Mouse (Mus musculus) heart, embryonic 12.5 days (tissue): ENCODE data around the gene Apaf1. TPM values are rescaled to one million over a fixed set of nuclear protein-coding genes. Genes with fewer than 3 reads are reported as not detected.

Experiments
- ATAC-seq: fragments of 200-750 bp; cut with Nextera tagmentation; 2 replicates; pipeline ENCODE4 v1.8.0; 2017; ENCODE audit warnings: moderate TSS enrichment, moderate library complexity; ENCODE audit not compliant: insufficient number of reproducible peaks, low FRiP score
- H3K27ac ChIP-seq: fragments of 300-500 bp; sonication (generic); 2 replicates; pipeline ENCODE4 v1.5.1; 2016; ENCODE audit warnings: mild to moderate bottlenecking, moderate library complexity; ENCODE audit not compliant: poor library complexity, severe bottlenecking
- H3K27me3 ChIP-seq: fragments of 300-500 bp; sonication (generic); replicated peaks from 2 replicates; pipeline ENCODE4 v1.6.1; 2016; ENCODE audit warnings: mild to moderate bottlenecking, moderate library complexity
- H3K36me3 ChIP-seq: fragments of 300-500 bp; sonication (generic); 2 replicates; pipeline ENCODE4 v1.6.1; 2016; ENCODE audit warnings: mild to moderate bottlenecking, moderate library complexity
- H3K4me1 ChIP-seq: fragments of 300-500 bp; sonication (generic); replicated peaks from 2 replicates; pipeline ENCODE4 v1.6.1; 2016; ENCODE audit warnings: mild to moderate bottlenecking
- H3K4me2 ChIP-seq: fragments of 300-500 bp; sonication (generic); 2 replicates; pipeline ENCODE4 v1.6.1; 2016; ENCODE audit warnings: mild to moderate bottlenecking, moderate library complexity
- H3K4me3 ChIP-seq: fragments of 300-500 bp; sonication (generic); 2 replicates; pipeline ENCODE4 v1.5.1; 2016; ENCODE audit warnings: mild to moderate bottlenecking
- H3K9ac ChIP-seq: fragments of 300-500 bp; sonication (generic); 2 replicates; pipeline ENCODE4 v1.6.1; 2016; ENCODE audit warnings: mild to moderate bottlenecking, moderate library complexity
- H3K9me3 ChIP-seq: fragments of 300-500 bp; sonication (generic); replicated peaks from 2 replicates; pipeline ENCODE4 v1.6.1; 2016; ENCODE audit warnings: mild to moderate bottlenecking, moderate library complexity
- WGBS: fragments of 180-500 bp; shearing (Covaris S2); methylation state at CpG from one replicate; pipeline ENCODE4 v1.1.7; 2016; 5-methylcytosine and 5-hydroxymethylcytosine counted together
- polyA plus RNA-seq: library from polyadenylated mRNA; unstranded; fragments of >200 nt; fragmentation: Nextera tagmentation; extraction: Ambion mirVana; gene quantifications from 2 replicates; pipeline ENCODE4 v1.2.1, GENCODE M21; 2016

Apaf1 gene
- 22.0 and 23.1 TPM in 2 replicates for polyA plus RNA-seq

DNA sequence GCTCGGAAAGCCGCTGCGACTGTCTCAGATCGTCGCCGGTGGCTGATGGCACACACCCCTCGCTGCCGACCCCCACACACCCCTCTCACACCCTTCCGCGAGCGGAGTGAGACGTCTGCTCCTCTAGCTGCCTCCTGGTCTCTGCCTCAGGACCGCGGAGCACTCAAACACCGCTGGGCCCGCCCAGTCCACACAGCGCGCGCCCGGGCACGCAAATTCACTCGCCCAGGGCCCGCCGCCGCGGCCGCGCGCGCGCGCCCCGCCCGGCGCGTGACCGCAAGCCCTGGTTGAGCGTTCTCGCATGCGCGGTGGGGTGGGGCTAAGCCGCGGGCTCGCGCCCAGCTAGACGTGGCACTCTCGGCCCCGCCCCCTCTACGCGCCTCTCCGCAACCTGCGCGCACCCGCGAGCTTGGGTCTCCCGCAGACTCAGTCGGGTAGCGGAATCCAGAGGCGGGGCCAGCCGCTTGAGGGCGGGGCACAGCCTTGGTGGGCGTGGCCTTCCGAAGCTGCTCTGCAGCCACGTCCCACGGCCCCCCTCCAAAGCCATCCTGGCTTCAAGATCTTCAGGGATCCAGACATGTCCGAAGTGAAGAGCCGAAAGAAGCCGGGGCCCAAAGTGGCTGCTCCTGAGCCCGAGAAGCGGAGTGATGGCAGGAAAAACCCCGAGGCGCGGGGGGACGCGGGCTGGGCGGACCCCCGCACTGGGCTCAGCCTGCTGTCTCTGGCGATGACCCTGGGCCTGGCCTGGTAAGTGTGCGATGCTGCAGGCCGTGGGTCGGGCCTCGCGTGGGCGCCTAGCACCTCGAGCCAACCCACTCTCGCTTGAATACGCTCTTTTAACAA, at the start of gene Apaf1, which contains the start of gene Ikbip:
Gene Apaf1, minus strand, starts transcription at position 221 of the 843 bp plus-strand sequence.
Gene Ikbip, plus strand, starts transcription at position 391 of the 843 bp plus-strand sequence.
- peak within 1 kb of the TSS; percentile 81 for H3K9ac ChIP-seq
- under 1% methylated on average over 87 of the region's 87 CpGs for WGBS

DNA sequence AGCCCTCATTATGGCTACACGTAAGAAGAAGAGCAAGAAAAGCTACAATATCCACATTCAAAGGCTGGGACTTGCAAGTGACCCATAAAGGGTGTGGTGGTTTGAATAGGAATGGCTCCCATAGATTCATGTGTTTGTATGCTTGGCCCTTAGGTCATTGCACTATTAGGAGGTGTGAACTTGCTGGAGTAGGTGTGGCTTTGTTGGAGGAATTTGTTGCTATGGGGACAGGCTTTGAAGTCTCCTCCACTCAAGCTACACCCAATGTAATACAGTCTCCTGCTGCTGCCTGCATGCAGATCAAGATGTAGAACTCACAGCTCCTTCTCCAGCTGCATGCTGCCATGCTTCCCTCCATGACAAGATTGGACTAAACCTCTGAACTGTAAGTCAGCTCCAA, 49.0 kb upstream of the Apaf1 start:
- no peak overlapping the region for H3K9ac ChIP-seq
- H3K4me3 ChIP-seq = no peak overlapping the region
- WGBS = 91% methylated on average over 1 of the region's 1 CpGs
- no peaks in the 10 kb centered on the region for H3K27me3 ChIP-seq
- no peak overlapping the region for H3K27ac ChIP-seq
- H3K4me2 ChIP-seq = no peak overlapping the region
- no peaks in the 10 kb centered on the region for H3K36me3 ChIP-seq
- no peak for ATAC-seq
- no peaks in the 10 kb centered on the region for H3K9me3 ChIP-seq
- 0 out of 2 replicates have a peak, but pooled peaks cover 9% of the 10 kb centered on the region for H3K4me1 ChIP-seq

More for the DNA sequence above, at the start of gene Apaf1, which contains the start of gene Ikbip:
- 0 out of 2 replicates have a peak, but pooled peaks cover 2% of the 10 kb centered on the region for H3K4me1 ChIP-seq
- H3K4me3 ChIP-seq = peak within 1 kb of the TSS; percentile 70
- peak; percentile 96 for ATAC-seq
- peak within 1 kb of the TSS; percentile 69 for H3K4me2 ChIP-seq
- H3K27ac ChIP-seq = peak within 1 kb of the TSS; percentile 81
- H3K36me3 ChIP-seq = peaks cover 12% of the 10 kb centered on the region
- no peaks in the 10 kb centered on the region for H3K27me3 ChIP-seq
- H3K9me3 ChIP-seq = no peaks in the 10 kb centered on the region

DNA sequence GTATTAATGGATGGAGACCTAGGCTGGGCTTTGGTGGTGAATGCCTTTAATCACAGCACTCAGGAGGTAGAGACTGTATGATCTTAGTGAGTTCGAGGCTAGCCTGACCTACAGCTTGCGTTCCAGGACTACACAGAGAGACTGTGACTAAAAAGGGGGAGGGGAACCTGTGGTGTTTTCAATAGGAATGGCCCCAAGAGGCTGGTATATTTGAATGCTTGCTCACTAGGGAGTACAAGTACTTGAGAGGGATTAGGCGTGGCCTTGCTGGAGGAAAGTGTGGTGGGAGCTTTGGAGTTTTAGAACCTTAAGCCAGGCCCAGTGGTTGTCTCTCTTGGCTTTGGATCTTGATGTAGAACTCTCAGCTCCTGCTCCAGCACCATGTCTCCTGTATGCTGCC, 48.2 kb upstream of the Apaf1 start:
- Histone ChIP-seq H3K4me2 (no peak overlapping the region), H3K4me3 (no peak overlapping the region), H3K27ac (no peak overlapping the region), H3K9me3 (no peaks in the 10 kb centered on the region), H3K36me3 (no peaks in the 10 kb centered on the region), H3K4me1 (0 out of 2 replicates have a peak, but pooled peaks cover 10% of the 10 kb centered on the region), H3K9ac (no peak overlapping the region), H3K27me3 (no peaks in the 10 kb centered on the region)
- ATAC-seq = no peak
- WGBS = 87% methylated on average over 3 of the region's 3 CpGs

DNA sequence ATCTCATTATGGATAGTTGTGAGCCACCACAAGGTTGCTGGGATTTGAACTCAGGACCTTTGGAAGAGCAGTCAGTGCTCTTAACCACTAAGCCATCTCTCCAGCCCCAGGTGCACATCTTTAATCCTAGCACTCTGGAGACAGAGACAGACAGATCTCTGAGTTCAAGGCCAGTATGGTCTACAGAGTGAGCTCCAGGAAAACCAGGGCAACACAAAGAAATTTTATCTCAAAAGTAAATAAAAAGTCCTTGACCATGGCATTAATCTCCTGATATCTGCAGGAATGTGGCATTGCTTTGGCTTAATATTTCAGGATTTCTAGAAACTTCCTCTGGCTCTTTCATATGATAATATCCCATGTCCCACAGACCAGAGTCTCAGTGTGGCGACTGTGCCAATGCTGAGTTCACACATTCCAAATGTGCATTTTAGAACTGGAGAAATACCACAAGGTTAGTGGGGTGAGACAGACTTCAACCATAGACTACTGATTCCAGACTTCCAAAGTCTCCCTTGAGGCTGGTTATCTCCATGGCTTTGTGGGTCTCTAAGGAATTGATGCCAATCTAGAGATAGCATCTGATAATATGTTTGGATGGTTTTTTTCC, 46.1 kb upstream of the Apaf1 start:
- no peak overlapping the region for H3K4me3 ChIP-seq
- peaks cover 10% of the 10 kb centered on the region; the same call in 1 of the 2 replicates for H3K4me1 ChIP-seq
- H3K4me2 ChIP-seq = no peak overlapping the region
- no peaks in the 10 kb centered on the region for H3K36me3 ChIP-seq
- no peaks in the 10 kb centered on the region for H3K9me3 ChIP-seq
- ATAC-seq = no peak
- no peaks in the 10 kb centered on the region for H3K27me3 ChIP-seq
- H3K9ac ChIP-seq = no peak overlapping the region
- H3K27ac ChIP-seq = no peak overlapping the region
- 78% methylated on average over 1 of the region's 1 CpGs for WGBS

DNA sequence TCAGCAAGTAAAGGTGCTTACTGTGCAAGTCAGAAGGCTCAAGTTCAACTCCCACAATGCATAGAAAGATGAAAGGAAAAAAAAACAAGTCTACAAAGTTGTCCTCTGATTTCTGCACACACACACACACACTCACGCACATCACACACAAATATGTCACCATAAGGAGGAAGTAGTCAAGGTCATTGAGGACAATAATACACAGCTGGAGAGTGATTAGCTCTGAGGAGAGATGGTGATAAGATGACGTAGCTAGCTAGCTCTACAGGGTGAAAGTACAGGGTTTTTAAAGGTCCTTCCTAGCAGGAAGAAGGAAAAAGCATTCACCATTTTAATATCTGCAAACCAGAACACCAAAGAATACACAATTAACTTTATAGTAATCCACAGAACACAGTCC, 44.8 kb upstream of the Apaf1 start:
- Histone ChIP-seq H3K27me3 (no peaks in the 10 kb centered on the region), H3K4me2 (no peak overlapping the region), H3K9me3 (no peaks in the 10 kb centered on the region), H3K4me1 (peaks cover 14% of the 10 kb centered on the region; the same call in 1 of the 2 replicates), H3K27ac (peak overlapping the region; percentile 86), H3K4me3 (no peak overlapping the region), H3K9ac (no peak overlapping the region), H3K36me3 (no peaks in the 10 kb centered on the region)
- WGBS = 37% methylated on average over 2 of the region's 2 CpGs
- no peak for ATAC-seq

DNA sequence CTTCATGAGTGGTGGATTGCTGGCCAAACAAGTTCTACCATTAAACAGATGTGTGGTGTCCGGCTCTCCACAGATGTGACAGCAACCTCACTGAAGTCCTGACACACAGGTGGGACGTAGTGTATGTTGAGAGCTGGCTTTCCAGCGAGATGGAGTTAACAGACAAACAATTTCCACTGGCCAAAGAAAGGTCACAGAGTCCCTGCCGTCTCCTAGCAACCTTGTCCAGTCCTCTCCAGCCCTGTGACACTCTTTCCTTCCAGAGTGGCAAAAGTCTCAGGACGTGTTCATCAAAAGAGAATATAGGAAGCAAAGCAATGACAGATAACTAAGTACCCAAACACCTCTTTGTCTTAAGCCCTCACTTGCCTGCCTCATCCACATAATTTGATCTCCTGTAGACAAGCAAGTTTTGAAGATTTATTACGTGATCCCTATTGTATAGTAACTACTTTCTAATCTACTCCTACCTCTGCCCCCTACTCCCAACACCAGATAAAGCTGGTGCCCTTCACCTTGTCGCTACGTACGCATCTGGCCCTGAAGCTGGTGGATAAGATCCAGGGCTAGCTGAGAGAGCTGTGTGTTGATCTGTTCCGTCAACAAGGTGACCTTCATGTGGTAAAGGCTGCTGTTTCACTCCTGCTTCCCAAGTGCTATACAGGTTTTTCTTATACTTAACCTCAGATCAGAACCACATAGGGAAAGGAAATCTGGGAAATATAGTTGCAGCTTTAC, 44.2 kb upstream of the Apaf1 start:
- Histone ChIP-seq H3K4me2 (no peak overlapping the region), H3K27ac (peak overlapping the region; percentile 86), H3K9me3 (no peaks in the 10 kb centered on the region), H3K4me1 (peaks cover 18% of the 10 kb centered on the region), H3K9ac (no peak overlapping the region), H3K27me3 (no peaks in the 10 kb centered on the region), H3K36me3 (peaks cover 3% of the 10 kb centered on the region), H3K4me3 (no peak overlapping the region)
- 32% methylated on average over 10 of the region's 10 CpGs for WGBS
- no peak for ATAC-seq

DNA sequence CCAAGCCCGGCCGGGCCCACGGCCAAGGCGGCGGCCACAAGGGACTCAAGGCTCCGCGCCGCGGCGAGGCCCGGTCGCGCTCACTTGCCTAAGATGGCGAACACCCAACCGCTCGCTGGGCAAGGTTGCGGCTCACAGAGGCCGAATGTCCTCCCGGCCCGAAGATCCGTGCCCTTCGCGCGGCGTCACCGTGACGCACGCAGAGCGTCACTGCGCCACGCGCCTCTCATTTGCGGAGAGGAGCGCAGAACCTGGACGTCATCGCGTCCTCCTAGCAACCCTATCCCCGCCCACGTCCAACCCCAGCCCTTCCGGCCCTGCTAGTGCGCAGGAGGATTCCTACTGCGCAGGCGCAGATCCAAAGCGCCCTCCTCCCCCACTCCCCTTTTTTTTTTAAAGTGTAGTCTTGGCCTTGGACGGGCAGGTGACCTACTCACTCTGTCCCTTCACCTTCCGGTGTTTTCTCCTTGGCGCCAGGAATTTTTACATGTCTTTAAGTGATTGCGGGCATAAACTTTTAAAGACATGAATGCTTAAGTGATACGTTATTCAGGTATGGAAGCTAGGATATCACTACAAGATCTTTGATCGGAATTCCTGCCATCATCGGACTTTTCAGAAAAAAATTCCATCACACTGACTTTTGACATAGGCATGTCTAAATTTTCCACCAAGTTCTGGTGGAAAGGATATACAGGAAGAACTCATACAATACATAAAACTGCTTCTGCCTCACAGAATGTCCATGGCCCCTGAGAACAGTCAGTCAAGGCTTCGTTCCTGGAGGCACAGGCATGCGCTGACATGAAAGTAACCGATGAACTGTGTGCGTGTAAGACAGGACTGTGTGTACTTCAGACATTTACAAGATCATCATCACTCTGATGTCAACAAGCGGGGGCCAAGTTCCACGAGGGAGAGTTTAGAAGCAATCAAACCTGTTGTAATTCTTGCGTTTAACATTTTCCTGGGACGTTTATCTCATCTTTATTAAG, 41.6 kb upstream of the Apaf1 start, which contains the start of gene Slc25a3:
Gene Slc25a3, minus strand, starts transcription at position 232 of the 995 bp plus-strand sequence.
- ATAC-seq = peak; percentile 100
- Histone ChIP-seq H3K36me3 (peaks cover 26% of the 10 kb centered on the region), H3K9me3 (no peaks in the 10 kb centered on the region), H3K9ac (peak within 1 kb of the TSS; percentile 100), H3K4me2 (peak within 1 kb of the TSS; percentile 74), H3K4me3 (peak within 1 kb of the TSS; percentile 100), H3K4me1 (peaks cover 27% of the 10 kb centered on the region), H3K27me3 (no peaks in the 10 kb centered on the region), H3K27ac (peak within 1 kb of the TSS; percentile 98)
- WGBS = 10% methylated on average over 59 of the region's 59 CpGs

DNA sequence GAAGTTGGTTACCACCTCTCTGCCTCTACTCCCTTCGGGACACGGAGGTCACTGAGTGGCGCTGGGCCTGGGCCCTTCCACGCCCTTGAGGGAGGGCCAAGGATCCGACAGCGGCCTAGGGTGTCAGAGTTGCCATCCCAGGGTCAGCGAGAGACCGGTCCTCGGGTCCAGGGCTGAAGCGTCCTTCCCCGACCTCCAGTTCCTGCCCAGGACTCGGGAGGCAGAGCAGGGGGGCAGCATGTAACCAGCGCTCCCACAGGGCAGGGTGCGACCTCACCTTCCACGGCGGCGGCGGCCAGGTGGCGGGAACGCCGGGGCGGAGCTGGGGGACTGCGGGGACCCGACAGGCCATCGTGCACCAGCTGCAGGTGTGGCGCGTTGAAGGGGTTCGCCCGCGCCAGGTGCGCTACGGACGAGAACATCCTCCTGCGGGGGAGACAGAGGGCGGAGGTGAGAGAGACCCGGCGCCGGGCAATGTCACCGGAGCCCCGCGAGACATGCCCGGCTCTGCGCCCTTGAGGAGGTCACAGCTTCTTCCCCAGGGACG, 40.8 kb upstream of the Apaf1 start:
- Histone ChIP-seq H3K36me3 (peaks cover 34% of the 10 kb centered on the region), H3K9ac (peak overlapping the region; percentile 100), H3K27me3 (no peaks in the 10 kb centered on the region), H3K4me1 (peaks cover 27% of the 10 kb centered on the region), H3K4me2 (peak overlapping the region; percentile 74), H3K27ac (peak overlapping the region; percentile 98), H3K9me3 (no peaks in the 10 kb centered on the region), H3K4me3 (peak overlapping the region; percentile 100)
- ATAC-seq = peak; percentile 59
- under 1% methylated on average over 44 of the region's 44 CpGs for WGBS

DNA sequence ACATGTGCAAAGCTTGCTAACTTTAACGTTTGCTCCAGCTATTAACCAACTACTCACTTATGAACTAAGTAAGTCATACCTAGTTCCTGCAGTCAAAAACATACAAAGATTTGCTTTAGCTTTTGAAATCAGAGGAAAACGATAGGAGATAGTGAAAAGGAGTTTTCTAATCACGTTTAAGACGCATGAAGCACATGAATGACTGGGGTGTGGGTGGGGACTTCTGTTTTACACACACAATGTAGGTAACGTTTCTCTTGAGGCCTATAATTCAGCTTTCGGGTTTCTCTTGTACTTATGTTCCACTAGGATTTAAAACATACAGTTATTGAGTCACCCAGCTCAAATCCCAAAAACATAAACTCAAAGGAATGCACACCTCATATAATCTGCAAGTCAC, 40.1 kb upstream of the Apaf1 start:
- Histone ChIP-seq H3K4me1 (peaks cover 27% of the 10 kb centered on the region), H3K4me3 (peak overlapping the region; percentile 100), H3K27ac (peak overlapping the region; percentile 98), H3K4me2 (peak overlapping the region; percentile 74), H3K9ac (peak overlapping the region; percentile 100), H3K9me3 (no peaks in the 10 kb centered on the region), H3K27me3 (no peaks in the 10 kb centered on the region), H3K36me3 (peaks cover 41% of the 10 kb centered on the region)
- 13% methylated on average over 6 of the region's 6 CpGs for WGBS
- ATAC-seq = no peak

DNA sequence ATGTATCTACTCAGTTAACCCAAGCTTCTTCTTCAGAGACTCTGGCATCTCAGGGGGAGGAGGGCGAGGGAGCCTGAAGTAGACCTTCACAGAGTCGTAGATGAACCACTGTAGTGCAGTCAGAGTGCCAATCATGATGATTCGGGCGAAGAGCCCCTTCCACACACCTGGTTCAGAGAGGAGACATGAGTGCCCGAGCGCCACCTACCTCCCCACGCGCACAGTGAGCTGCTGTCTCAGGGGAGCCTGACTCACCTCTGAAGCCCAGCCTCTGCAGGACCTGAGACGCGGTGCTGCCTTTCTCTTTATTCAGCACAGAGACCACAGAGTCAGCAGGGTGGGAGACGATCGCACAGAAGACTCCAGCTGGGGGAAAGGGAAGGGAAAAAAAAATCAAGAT, 34.4 kb upstream of the Apaf1 start:
- 91% methylated on average over 12 of the region's 12 CpGs for WGBS
- no peak for ATAC-seq
- H3K27me3 ChIP-seq = no peaks in the 10 kb centered on the region
- no peak overlapping the region for H3K9ac ChIP-seq
- no peak overlapping the region for H3K4me3 ChIP-seq
- no peak overlapping the region for H3K27ac ChIP-seq
- H3K4me1 ChIP-seq = peaks cover 11% of the 10 kb centered on the region
- no peak overlapping the region for H3K4me2 ChIP-seq
- H3K36me3 ChIP-seq = peaks cover 91% of the 10 kb centered on the region
- H3K9me3 ChIP-seq = peaks cover 16% of the 10 kb centered on the region
